Mouse (Mus musculus) liver, adult 2 months (tissue): ENCODE measurements at regions not wholly inside any gene's neighbourhood (a gene's known extent, or its start where the extent isn't known, plus 50 kb on each side); places are given as distances from the start of the nearest gene placed in this dataset.

ENCODE experiments used
- DNase-seq: peaks from one replicate; pipeline ENCODE4 v3.0.0-alpha.2; 2011; ENCODE audit warnings: low read depth, low spot score; ENCODE audit errors: extremely low read depth
- H3K27ac ChIP-seq: fragments of 200-500 bp; replicated peaks from 2 replicates; pipeline ENCODE4 v1.5.1; 2012; ENCODE audit warnings: low read depth, mild to moderate bottlenecking, control low read depth, inconsistent platforms, low read length; ENCODE audit not compliant: insufficient read depth
- H3K27me3 ChIP-seq: fragments of 200-500 bp; 2 replicates; pipeline ENCODE4 v1.6.1; 2012; ENCODE audit warnings: mild to moderate bottlenecking, moderate library complexity, low read length, inconsistent platforms; ENCODE audit not compliant: control insufficient read depth, insufficient read depth
- H3K36me3 ChIP-seq: fragments of 200-500 bp; 2 replicates; pipeline ENCODE4 v1.6.1; 2012; ENCODE audit warnings: low read length, inconsistent platforms; ENCODE audit not compliant: control insufficient read depth, insufficient read depth
- H3K4me1 ChIP-seq: fragments of 200-500 bp; 2 replicates; pipeline ENCODE4 v1.6.1; 2011; ENCODE audit warnings: low read length; ENCODE audit not compliant: control insufficient read depth, insufficient read depth
- H3K4me3 ChIP-seq: fragments of 200-500 bp; 2 replicates; pipeline ENCODE4 v1.5.1; 2011; ENCODE audit warnings: low read depth, mild to moderate bottlenecking, control low read depth, low read length, moderate library complexity; ENCODE audit not compliant: insufficient read depth
- H3K79me2 ChIP-seq: fragments of 200-500 bp; 2 replicates; pipeline ENCODE4 v1.6.1; 2012; ENCODE audit warnings: inconsistent platforms, mild to moderate bottlenecking, low read length, moderate library complexity; ENCODE audit not compliant: control insufficient read depth, insufficient read depth
- H3K9ac ChIP-seq: fragments of 200-500 bp; 2 replicates; pipeline ENCODE4 v1.6.1; 2012; ENCODE audit warnings: low read depth, mild to moderate bottlenecking, control low read depth, inconsistent platforms, low read length
- CTCF ChIP-seq: fragments of 200-500 bp; IDR thresholded peaks from 2 replicates; pipeline ENCODE4 v1.5.1; 2011; ENCODE audit warnings: low read depth, low read length, control low read depth
- POLR2A ChIP-seq: fragments of 200-500 bp; IDR thresholded peaks from 2 replicates; pipeline ENCODE4 v1.6.1; 2011; ENCODE audit warnings: low read length, control low read depth; ENCODE audit not compliant: insufficient read depth; ENCODE audit errors: extremely low read depth
- WGBS: fragments of 180-500 bp; shearing (Covaris S2); methylation state at CpG from one replicate; pipeline ENCODE4 v1.1.7; 2018; 5-methylcytosine and 5-hydroxymethylcytosine counted together

DNA sequence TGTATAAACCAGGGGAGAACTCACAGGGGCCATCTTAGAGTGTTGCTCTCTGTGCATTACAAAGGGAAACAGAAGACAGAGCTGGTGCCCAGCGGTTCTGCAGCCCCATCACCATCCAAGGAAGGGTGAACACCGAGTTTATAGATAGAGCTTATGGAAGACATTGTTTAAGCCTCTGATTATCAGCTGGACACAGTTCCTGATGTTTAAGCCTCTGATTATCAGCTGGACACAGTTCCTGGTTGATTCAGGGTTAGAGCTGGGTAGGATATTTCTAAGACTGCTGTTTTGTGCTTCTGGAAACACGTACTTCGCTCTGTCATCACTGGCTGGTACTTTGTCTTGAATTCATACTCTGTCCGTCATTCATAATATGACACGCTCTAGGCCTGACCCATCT is 79.9 kb upstream of the Prickle1 start:
- H3K4me3 ChIP-seq: no peak overlapping the region
- H3K4me1 ChIP-seq: no peaks in the 10 kb centered on the region
- H3K36me3 ChIP-seq: no peaks in the 10 kb centered on the region
- no peak for DNase-seq
- H3K9ac ChIP-seq: no peak overlapping the region
- no peak overlapping the region for H3K27ac ChIP-seq
- H3K27me3 ChIP-seq: no peaks in the 10 kb centered on the region
- TF ChIP-seq POLR2A (no peak), CTCF (no peak)
- 82% methylated on average over 6 of the region's 6 CpGs for WGBS
- H3K79me2 ChIP-seq: no peaks in the 10 kb centered on the region

DNA sequence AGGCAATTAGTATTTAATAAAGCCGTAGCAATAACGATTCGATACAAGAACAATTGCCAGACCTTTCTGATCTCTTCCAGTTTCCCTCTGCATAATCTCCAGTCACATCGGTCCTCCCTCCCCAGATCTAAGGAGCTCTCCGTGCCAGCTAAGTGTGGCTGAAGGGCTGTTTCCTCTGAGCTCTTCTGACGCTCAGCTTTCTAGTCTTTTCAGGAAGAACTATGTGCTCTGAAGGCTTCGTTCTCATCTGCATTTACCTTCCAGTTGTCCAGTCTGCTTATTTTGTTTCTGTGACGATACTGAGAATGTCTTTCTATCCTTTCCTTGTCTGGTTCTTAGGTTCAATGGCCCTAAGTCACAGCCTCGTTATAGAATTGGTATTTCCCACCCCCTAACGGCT is 78.3 kb upstream of the Prickle1 start:
- no peaks in the 10 kb centered on the region for H3K27me3 ChIP-seq
- DNase-seq: no peak
- no peaks in the 10 kb centered on the region for H3K36me3 ChIP-seq
- no peaks in the 10 kb centered on the region for H3K4me1 ChIP-seq
- H3K9ac ChIP-seq: no peak overlapping the region
- no peaks in the 10 kb centered on the region for H3K79me2 ChIP-seq
- TF ChIP-seq POLR2A (no peak), CTCF (no peak)
- no peak overlapping the region for H3K27ac ChIP-seq
- 72% methylated on average over 10 of the region's 10 CpGs for WGBS
- H3K4me3 ChIP-seq: no peak overlapping the region

DNA sequence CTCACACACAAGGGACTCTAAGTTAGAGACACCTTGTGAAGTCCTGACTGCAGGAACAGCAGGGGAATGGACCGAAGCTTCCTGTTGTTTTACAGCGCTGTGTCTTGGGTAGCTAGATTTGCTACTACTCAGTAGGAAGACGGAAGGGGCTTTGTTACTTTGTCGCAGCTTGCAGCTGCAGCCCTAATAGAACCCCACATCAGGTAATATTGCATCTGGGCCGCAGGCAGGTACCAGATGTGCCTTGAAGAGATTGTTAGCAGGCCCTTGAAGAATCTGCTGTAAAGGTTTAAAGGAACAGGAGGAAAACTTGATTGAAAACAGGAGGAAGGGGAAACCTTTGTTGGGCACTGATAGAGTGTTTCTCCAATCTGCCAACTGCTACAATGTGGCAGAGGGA is 68.2 kb upstream of the Prickle1 start:
- Histone ChIP-seq H3K27ac (no peak overlapping the region), H3K9ac (no peak overlapping the region), H3K36me3 (no peaks in the 10 kb centered on the region), H3K79me2 (no peaks in the 10 kb centered on the region), H3K4me3 (no peak overlapping the region), H3K4me1 (no peaks in the 10 kb centered on the region), H3K27me3 (no peaks in the 10 kb centered on the region)
- WGBS: 67% methylated on average over 5 of the region's 5 CpGs
- TF ChIP-seq POLR2A: no peak
- no peak for DNase-seq

DNA sequence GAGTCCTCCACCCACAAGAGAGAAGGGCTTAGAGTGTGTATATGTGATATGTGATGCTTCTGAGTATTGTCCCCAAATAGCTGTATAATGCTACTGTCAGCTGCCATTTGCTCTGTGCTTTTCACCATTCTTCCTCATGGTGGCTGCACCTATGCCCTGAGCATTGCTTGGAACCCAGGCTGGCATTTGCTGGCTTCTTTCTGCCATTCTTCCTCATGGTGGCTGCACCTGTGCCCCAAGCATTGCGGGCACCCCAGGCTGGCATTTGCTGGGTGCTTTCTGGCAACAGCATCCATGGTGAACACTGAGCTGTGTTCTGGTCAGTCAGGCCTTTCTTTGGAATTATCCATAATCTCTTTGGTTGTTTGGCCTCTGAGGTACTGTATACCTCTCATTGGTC is 66.9 kb upstream of the Prickle1 start:
- no peak overlapping the region for H3K27ac ChIP-seq
- H3K27me3 ChIP-seq: no peaks in the 10 kb centered on the region
- H3K4me1 ChIP-seq: no peaks in the 10 kb centered on the region
- H3K36me3 ChIP-seq: no peaks in the 10 kb centered on the region
- H3K79me2 ChIP-seq: no peaks in the 10 kb centered on the region
- H3K4me3 ChIP-seq: no peak overlapping the region
- WGBS: 90% methylated on average over 1 of the region's 1 CpGs
- no peak for TF ChIP-seq POLR2A
- TF ChIP-seq CTCF: no peak
- DNase-seq: no peak
- no peak overlapping the region for H3K9ac ChIP-seq

DNA sequence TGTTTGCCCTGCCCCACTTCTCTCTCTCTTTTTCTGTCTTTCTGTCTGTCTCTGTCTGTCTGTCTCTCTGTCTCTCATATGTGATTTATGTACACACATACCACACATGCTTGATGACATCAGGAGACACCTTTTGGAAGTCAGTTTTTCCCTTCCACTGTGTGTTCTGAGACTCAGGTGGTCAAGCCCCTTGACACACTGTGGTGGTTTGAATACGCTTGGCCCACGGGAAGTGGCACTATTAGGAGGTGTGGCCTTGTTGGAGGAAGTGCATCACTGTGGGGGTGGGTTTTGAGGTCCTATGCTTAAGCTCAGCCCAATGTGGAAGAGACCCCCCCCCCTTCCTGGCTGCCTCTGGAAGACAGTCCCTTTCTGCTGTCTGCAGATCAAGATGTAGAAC is 66.1 kb upstream of the Prickle1 start:
- Histone ChIP-seq H3K36me3 (no peaks in the 10 kb centered on the region), H3K27me3 (no peaks in the 10 kb centered on the region), H3K9ac (no peak overlapping the region), H3K27ac (no peak overlapping the region), H3K4me3 (no peak overlapping the region), H3K79me2 (no peaks in the 10 kb centered on the region), H3K4me1 (no peaks in the 10 kb centered on the region)
- 91% methylated on average over 2 of the region's 2 CpGs for WGBS
- no peak for TF ChIP-seq CTCF
- no peak for TF ChIP-seq POLR2A
- DNase-seq: no peak

DNA sequence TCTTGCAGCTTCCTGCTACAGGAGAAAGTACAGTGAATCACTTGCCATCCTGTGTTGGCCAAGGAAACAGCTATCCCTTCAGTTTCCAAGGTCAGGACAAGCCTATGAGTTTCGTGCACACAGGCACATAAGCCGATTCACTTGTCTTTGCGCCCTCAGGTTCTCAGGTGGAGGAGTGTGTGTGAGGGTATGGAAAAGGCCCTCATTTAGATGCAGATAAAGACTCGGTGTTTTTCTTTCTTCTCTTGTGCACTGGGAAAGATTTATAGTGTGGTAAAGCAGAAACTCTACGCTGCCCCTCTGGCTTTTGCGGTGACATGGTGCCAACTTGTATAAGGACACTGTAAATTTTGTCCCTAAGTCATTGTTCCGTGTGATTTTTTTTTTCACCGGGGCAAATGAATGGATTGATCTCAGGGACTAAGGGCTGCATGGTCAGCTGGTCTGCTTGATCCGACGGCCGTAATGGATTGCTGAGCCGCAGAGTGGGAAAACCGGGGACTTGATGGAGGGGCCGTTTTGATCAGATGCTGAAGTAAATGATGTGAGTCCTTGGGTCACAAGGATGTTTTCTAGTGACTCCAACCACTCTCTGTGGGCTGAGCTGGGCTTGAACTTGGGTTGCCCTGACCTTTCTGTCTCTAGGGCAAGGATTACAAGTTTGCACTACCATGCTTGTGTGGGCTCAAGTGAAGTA is 65.4 kb upstream of the Prickle1 start:
- H3K9ac ChIP-seq: no peak overlapping the region
- H3K4me3 ChIP-seq: no peak overlapping the region
- no peaks in the 10 kb centered on the region for H3K36me3 ChIP-seq
- no peak for DNase-seq
- H3K79me2 ChIP-seq: no peaks in the 10 kb centered on the region
- no peaks in the 10 kb centered on the region for H3K4me1 ChIP-seq
- H3K27ac ChIP-seq: no peak overlapping the region
- TF ChIP-seq CTCF (no peak), POLR2A (no peak)
- no peaks in the 10 kb centered on the region for H3K27me3 ChIP-seq
- WGBS: 94% methylated on average over 14 of the region's 14 CpGs
